Mouse (Mus musculus) E14TG2a.4 (cell line): ENCODE measurements around the gene Cox8a.

ENCODE experiments used
- H3K27me3 ChIP-seq: 2 replicates; pipeline ENCODE4 v1.6.1; 2014; ENCODE audit warnings: low read length, control low read depth; ENCODE audit not compliant: insufficient read depth
- H3K36me3 ChIP-seq: 2 replicates; pipeline ENCODE4 v1.6.1; 2014; ENCODE audit warnings: low read length, control low read depth; ENCODE audit not compliant: insufficient read depth
- H3K4me1 ChIP-seq: replicated peaks from 2 replicates; pipeline ENCODE4 v1.6.1; 2014; ENCODE audit warnings: low read depth, low read length, control low read depth
- H3K4me3 ChIP-seq: replicated peaks from 2 replicates; pipeline ENCODE4 v1.5.1; 2014; ENCODE audit warnings: mild to moderate bottlenecking, low read length
- H3K9me3 ChIP-seq: 2 replicates; pipeline ENCODE4 v1.6.1; 2014; ENCODE audit warnings: low read length, control low read depth
- CTCF ChIP-seq: conservative IDR thresholded peaks from 2 replicates; pipeline ENCODE4 v1.5.1; 2014; ENCODE audit warnings: low read length
- NANOG ChIP-seq: IDR thresholded peaks from 2 replicates; pipeline ENCODE4 v1.6.1; 2014; ENCODE audit warnings: borderline replicate concordance, low read length, mixed read lengths
- POU5F1 ChIP-seq: IDR thresholded peaks from 2 replicates; pipeline ENCODE4 v1.6.1; 2014; ENCODE audit warnings: low read length, borderline replicate concordance

Cox8a gene

DNA sequence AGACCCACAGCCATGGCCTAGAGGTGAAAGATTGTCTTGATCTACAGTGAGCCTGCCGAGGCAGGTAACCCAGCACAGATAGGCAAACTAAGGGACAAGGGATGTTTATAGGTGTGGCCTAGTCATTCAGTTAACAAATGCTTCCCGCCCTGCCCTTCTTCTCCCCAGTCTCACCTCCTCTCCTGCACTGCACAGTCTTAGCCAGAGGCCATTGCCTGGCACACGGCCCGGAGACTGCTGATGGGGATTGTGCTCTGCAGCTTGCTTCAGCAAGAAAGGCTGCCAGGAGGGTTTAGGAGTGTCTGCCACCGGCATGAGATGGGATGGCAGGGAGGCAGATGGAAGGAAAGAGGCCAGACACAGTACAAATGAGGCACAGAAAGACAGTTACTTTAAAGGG lies 40.5 kb upstream of the Cox8a start:
- 0 out of 2 replicates have a peak, but pooled peaks cover 7% of the 10 kb centered on the region for H3K9me3 ChIP-seq
- no peaks in the 10 kb centered on the region for H3K27me3 ChIP-seq
- TF ChIP-seq NANOG (no peak), POU5F1 (no peak), CTCF (no peak)
- H3K4me3 ChIP-seq = peak overlapping the region; percentile 14
- no peaks in the 10 kb centered on the region for H3K36me3 ChIP-seq
- peaks cover 89% of the 10 kb centered on the region for H3K4me1 ChIP-seq

DNA sequence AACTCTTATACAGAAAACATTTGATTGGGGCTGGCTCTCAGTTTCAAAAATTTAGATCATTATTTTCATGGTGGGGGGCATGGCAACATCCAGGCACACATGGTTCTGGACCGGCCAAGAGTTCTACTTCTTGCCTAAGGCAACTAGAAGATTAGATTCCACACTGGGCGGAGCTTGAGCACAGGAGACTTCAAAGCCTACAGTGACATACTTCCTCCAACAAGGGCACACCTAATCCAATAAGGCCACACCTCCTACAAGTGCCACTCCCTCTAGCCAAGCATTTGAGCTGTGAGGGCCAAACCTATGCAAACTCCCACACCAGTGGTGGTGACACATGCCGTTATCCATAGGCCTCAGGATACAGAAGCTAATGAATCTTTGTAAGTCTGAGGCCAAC lies 28.6 kb upstream of the Cox8a start:
- Histone ChIP-seq H3K4me1 (peaks cover 62% of the 10 kb centered on the region), H3K36me3 (no peaks in the 10 kb centered on the region), H3K9me3 (no peaks in the 10 kb centered on the region), H3K27me3 (no peaks in the 10 kb centered on the region), H3K4me3 (no peak overlapping the region)
- no peak for TF ChIP-seq NANOG
- TF ChIP-seq CTCF = no peak
- TF ChIP-seq POU5F1 = no peak

DNA sequence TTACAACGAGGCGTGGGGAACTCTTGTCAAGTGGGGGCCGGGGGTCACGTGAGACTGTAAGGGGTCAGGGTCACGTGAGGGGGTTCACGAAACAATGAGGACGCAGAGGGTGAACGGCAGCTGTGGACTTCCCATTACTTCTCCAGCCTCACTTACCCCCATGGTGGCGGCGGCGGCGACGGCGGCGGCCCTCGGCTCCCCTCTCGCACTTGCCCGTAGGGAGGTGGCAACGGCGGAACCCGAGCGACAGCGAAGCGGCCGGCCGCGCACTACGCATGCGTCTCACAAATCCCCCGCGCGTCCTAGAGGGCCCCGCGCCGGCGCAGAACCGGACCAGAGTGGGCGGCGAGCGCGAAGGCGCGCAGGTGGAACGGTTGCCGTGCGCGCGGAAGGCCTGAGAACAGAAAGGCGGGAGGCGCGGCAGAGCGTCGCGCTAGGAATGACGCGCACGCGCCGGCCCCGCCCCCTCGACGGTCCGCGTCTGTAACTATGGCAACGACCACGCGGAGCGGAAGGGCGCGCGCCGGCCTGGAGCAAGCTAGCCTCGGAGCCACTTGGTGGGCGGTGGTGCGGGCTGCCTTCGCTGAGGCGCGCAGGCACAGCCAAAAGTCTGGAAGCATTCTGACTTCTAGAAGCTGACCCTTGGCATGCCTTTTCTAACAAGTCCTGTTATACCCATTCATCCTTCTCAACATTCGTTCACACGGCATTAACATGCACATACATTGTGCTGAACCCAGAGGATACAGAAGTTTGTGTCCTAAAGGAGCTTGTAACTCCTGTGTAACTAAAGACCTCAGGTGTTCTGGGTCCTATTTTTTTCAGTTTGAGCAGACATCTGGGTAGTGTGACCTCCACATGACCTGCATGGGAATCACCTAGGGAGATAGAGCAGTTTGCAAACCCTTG lies 23.6 kb upstream of the Cox8a start, which contains the start of gene Naa40:
Gene Naa40, minus strand, starts transcription at position 402 of the 909 bp plus-strand sequence.
- Histone ChIP-seq H3K9me3 (no peaks in the 10 kb centered on the region), H3K36me3 (peaks cover 32% of the 10 kb centered on the region), H3K4me1 (peaks cover 85% of the 10 kb centered on the region), H3K27me3 (no peaks in the 10 kb centered on the region), H3K4me3 (peak within 1 kb of the TSS; percentile 93)
- TF ChIP-seq CTCF (no peak), NANOG (no peak), POU5F1 (no peak)

DNA sequence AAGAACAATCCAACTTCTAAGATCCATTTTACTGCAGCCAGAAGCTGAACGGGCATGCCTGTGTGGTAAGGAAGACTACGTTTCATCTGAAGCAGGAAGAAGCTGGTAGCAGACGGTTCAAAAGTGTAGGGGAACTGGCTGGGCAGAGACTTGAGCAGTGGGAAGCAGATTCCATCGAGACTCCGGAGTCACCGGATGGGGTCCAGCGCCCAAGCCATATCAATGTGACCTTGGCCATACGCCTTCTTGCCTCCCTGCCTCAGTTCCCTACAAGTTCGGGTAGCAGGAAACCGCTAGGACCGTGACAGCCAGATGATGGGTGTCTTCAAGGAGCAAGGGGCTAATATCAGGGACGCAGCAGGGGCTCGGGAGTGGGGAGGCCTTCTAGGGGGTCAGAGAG lies 22.9 kb upstream of the Cox8a start:
- Histone ChIP-seq H3K27me3 (no peaks in the 10 kb centered on the region), H3K36me3 (peaks cover 38% of the 10 kb centered on the region), H3K4me1 (peaks cover 85% of the 10 kb centered on the region), H3K9me3 (no peaks in the 10 kb centered on the region), H3K4me3 (peak overlapping the region; percentile 93)
- TF ChIP-seq POU5F1 (no peak), CTCF (no peak), NANOG (no peak)

DNA sequence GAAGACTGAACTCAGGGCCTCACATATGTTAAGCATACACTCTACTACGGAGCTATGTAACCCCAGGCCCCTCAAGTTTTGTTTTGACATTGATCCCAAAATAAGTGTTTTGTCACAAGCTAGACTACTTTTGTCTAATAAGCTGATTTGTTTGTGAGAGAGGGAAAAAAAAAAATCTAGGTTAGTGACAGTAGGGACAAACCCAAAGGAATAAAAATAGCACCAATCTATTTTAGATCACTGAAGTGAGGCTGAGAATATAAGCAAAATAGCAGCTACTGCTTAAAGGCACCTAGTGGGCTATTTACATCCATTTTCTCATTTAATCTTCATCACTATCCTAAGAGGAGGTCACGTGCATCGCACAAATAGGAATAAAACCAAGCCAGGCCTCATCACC lies 22.2 kb upstream of the Cox8a start:
- peaks cover 85% of the 10 kb centered on the region for H3K4me1 ChIP-seq
- H3K9me3 ChIP-seq = no peaks in the 10 kb centered on the region
- H3K4me3 ChIP-seq = peak overlapping the region; percentile 93
- no peak for TF ChIP-seq CTCF
- no peak for TF ChIP-seq NANOG
- TF ChIP-seq POU5F1 = no peak
- peaks cover 45% of the 10 kb centered on the region for H3K36me3 ChIP-seq
- H3K27me3 ChIP-seq = no peaks in the 10 kb centered on the region

DNA sequence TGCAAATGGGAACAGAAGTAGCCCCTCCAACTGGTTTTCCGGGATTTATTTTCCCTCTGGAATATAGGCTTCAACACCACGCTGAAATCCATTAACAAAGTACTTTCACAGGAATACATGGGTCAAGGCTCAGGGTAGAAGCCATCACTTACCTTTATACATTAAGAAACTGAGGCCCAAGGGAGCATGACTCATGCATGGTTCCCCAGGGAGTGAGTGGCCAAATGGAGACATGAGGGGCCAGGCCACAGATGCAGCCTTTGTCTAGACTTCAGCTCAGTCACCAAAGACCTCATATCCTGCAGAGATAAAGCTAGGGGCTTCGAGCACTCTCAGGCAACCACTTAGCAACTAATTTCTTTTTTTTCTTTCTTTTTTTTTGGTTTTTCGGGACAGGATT lies 19.3 kb upstream of the Cox8a start:
- H3K4me3 ChIP-seq = no peak overlapping the region
- H3K36me3 ChIP-seq = peaks cover 74% of the 10 kb centered on the region
- peaks cover 75% of the 10 kb centered on the region for H3K4me1 ChIP-seq
- no peak for TF ChIP-seq CTCF
- TF ChIP-seq POU5F1 = no peak
- TF ChIP-seq NANOG = no peak
- no peaks in the 10 kb centered on the region for H3K9me3 ChIP-seq
- H3K27me3 ChIP-seq = no peaks in the 10 kb centered on the region

DNA sequence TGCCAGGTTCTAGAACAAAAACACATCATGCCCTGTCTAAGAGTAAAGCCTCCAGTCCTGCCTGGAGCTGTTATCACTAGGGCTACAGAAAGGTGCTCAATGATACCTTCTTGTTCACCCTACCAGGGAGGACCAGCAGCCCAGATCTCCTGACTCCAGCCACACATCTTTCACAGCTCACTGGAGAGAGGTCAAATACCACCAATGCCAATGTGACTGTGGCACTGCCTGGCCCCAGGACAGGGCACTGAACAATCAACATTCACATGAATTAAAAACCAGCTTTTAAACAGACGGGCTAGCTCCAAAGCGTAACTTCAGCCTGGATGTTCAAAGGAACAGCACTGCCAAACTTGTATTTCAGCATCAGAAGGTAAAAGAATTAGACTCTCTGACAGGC lies 18.6 kb upstream of the Cox8a start:
- no peaks in the 10 kb centered on the region for H3K27me3 ChIP-seq
- H3K36me3 ChIP-seq = peaks cover 81% of the 10 kb centered on the region
- H3K4me3 ChIP-seq = no peak overlapping the region
- TF ChIP-seq POU5F1 (no peak), NANOG (no peak), CTCF (no peak)
- H3K4me1 ChIP-seq = peaks cover 70% of the 10 kb centered on the region
- H3K9me3 ChIP-seq = no peaks in the 10 kb centered on the region

DNA sequence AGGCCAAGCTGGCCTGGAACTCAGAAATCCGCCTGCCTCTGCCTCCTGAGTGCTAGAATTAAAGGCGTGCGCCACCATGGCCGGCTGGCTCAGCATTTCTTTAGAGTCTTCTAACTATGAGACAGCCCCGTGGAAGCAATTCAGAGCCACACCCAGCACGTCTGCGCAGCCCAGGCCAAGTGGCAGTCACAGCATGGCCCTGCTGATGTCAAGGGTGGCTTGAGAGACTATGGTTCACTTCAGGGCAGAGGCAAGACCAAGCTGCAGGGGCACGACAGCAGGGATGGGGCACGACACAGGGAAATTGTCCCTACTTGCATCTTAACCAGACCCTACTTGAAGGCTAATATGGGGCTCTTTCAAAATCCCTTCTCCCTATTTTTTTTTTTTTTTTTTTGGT lies 18.0 kb upstream of the Cox8a start:
- TF ChIP-seq NANOG = no peak
- TF ChIP-seq POU5F1 = no peak

More for the DNA sequence above, 18.0 kb upstream of the Cox8a start:
- H3K4me1 ChIP-seq = peaks cover 70% of the 10 kb centered on the region
- H3K4me3 ChIP-seq = no peak overlapping the region
- H3K9me3 ChIP-seq = no peaks in the 10 kb centered on the region
- no peaks in the 10 kb centered on the region for H3K27me3 ChIP-seq
- H3K36me3 ChIP-seq = peaks cover 86% of the 10 kb centered on the region
